Mouse (Mus musculus) T-helper 17 cell (primary cell): ENCODE results near the gene Mrm2.
"Not testable (repeated sequence)": the region's sequence is repeated elsewhere in the genome, so short reads cannot be mapped to it uniquely, and the experiment has no call there.

ENCODE experiments used
- in situ Hi-C, 2 experiments: fragments of 300-600 bp; cut with MboI, MseI; formaldehyde crosslinking; loops; 1 replicate in 1 of 2; 2 replicates in 1 of 2; pipeline ENCODE4 v1.15.1; 2025; ENCODE audit warnings: high pct_unique_total_duplicates in 2 of 2

Mrm2 gene

DNA sequence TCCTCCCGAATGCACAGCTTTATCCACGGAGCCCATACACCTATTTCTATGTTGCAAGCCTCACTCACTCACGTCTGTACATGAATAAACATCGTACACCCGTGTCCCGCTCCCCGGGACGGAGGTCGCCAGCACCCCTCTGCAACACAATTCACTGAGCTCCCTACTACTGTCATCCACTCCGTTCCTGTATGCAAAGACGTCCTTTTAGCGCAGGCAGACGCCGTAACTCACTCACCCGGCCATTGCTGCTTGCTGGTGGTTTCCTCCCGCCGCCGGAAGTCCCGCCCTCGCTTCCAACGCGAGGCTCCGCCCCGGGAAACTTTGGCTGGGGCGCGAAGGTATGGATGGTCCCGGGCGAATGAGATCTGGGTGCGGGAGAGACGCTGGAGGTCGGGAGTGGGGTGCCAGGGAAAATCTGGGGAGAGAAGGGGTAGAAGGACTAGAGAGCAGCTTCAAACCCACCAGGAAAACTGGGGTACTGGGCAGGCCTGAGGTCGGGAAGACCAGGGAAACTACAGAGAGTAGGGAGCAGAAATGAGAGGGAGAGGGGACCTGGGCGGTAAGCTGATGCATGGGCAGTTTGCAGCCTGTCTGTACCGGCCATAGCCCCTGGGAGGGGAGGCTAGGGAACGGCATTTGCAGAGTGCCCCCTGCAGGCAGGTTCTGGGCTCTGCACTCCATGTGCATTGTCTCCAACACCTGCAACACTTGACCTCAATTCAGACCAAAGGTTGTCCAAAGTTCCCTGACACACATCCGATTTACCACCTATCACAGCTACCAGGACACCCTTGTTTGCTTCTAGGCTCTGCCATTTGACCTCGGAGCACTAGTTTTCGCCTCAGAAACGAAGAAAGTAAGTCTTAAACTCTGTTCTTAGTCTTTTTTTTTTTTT, at the start of gene Mrm2:
Mrm2 (minus strand) TSS at position 284 of the 898 bp plus-strand sequence.
- in situ Hi-C loops = no loop called here

DNA sequence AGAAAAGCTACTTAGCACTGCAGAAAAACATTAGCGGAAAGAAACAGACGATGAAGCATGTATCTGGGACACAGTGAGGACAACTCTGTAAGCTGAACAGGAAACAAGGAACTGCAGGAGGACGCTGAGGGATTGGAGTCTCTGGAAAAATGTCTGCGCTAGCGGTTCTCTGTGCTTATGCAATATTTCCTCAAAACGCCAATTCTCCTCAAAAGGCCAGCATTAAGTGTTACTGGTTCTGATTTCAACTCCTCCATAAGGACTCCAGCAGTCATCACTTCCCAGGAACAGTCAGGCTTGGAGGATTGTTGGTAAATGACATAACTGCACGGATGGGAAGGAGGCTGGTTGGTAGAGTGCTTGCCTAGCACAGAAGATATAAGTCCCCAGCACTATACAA, 49.5 kb upstream of the Mrm2 start:
- in situ Hi-C loops = no loop called here

- in situ Hi-C loops = no loop called here
Observed at GRCm38 (mm10) chr5:140379299-140379698, 47.6 kb upstream of the Mrm2 start.

GRCm38 (mm10) chr5:140378121-140378853, 46.6 kb upstream of the Mrm2 start:
- in situ Hi-C loops = no loop called here

GRCm38 (mm10) chr5:140375249-140375829, 43.6 kb upstream of the Mrm2 start:
- in situ Hi-C loops = no loop called here

GRCm38 (mm10) chr5:140374226-140374625, 42.5 kb upstream of the Mrm2 start:
- in situ Hi-C loops = no loop called here

- in situ Hi-C loops = no loop called here
Observed at GRCm38 (mm10) chr5:140373711-140374110, 42.0 kb upstream of the Mrm2 start.

- in situ Hi-C loops = no loop called here
Observed at GRCm38 (mm10) chr5:140371671-140372070, 40.0 kb upstream of the Mrm2 start.

DNA sequence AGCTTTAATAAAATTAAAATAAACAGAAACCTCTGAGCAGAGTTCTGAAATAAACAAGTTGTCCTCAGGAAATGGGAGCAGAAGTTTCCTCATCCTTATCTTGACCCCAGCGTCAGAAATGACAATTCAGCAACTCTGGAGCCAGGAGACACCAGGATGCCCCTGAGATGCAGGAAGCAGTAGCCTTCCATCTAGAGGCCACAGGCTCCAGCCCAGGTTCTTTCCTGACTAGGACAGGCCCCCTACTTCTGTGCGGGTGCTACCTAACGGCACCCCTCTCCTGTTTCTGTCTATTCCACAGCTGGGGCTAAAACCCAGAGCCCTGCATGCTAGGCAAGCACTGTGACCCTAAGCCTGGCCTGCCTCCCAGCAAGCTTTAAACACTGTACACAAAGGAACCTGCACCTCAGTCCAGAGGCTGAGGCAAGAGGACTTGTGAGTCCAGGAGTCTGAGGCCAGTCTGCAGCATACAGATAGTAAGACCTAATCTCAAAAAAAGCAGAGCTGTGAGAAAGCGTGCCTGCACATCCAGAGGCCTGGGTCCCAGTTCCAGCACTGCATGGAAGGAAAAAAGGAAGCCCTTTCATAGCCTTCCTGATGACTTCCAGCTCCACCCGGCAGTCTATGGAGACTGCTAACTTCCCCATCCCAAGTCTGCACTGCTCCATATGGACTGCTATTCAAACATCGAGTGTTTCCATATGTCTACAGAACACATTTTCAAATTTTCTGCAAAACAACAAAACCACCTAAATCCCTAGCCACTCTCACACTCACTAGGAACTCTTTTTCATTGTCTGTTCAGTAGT, 39.0 kb upstream of the Mrm2 start:
- in situ Hi-C loops = no loop called here

- in situ Hi-C loops = no loop called here
Observed at GRCm38 (mm10) chr5:140369466-140369865, 37.8 kb upstream of the Mrm2 start.

DNA sequence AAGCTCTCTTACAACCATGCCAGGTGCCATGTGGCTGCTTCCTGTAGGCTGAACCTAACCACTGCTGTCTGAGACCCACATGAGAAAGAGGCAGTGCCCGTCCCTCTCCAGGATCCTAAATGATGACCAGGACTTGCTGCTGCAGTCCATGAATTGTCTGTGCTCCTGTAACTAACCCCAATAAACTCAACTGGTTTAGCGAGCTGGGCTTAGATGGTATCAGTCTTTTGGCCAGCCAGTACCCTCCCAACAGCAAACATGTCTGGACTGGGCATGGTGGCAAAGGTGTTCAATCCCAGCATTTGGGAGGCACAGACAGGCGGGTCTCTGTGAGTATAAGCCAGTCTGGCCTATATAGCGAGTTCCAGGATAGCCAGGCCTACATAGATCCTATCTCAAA, 37.2 kb upstream of the Mrm2 start:
- in situ Hi-C loops = no loop called here

DNA sequence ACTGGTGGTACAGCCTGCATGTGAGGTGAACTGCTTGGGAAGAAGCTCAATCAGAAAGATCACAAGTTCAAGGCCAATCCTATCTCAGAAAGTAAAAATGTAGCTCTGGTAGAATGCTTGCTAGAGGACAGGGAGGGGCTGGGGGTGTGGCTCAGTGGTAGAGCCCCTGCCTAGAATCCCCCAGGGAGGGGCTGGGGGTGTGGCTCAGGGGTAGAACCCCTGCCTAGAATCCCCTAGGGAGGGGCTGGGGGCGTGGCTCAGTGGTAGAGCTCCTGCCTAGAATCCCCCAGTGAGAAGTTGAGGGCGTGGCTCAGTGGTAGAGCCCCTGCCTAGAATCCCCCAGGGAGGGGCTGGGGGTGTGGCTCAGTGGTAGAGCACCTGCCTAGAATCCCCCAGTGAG, 36.4 kb upstream of the Mrm2 start:
- in situ Hi-C loops = not testable (repeated sequence)

DNA sequence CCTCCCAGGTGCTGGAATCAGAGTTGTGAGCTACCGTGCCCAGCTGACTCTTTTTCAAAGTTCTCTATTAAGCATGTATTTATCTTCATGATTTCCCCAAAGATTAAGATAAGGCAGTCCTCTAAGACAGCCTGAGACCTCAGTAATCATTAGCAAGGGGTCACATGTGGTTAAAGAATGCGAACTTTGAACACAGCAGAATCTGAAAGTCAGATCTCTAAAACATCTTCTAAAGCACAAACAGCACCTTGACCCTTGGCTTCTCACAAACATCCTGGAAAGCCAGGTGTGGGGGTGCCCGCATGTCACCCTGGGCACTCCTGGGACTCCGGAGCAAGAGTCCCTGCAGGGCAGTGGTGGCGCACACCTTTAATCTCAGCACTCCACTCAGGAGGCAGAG, 32.7 kb upstream of the Mrm2 start:
- in situ Hi-C loops = no loop called here

DNA sequence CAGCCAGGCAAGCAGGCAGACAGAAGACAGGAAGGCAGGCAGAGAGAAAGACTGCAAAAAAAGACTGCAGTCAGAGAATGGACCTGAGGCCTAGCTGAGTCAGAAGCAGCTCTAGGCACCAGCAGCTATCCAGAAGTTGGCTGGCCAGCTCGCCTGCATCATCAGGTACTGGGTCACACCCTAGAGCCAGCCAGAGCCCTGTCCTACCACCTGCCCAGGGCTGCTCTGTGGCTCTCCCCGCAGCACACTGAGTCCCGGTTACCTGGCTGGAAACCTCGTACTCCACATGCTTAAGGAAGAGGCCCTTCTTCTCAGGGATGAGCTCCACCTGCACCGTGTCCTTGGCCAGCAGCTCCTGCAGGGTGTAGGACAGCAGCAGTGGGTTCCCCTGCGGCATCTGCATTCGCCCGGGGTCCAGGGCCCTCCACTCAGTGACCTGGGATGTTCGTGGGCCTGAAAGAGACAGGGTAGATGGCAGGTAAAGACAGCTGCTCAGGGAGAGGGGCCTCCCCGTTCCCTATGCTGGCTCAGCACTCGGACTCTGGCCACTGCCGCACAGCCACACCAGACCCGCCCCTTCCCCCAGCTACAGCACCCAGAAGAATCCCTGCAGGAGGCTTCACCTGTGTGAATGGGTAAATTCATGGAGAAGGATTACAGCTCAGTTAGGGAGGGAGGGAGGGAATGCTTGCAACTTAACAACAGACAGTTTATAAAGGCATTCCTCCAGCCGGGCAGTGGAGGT, 28.4 kb upstream of the Mrm2 start:
- in situ Hi-C loops = no loop called here

DNA sequence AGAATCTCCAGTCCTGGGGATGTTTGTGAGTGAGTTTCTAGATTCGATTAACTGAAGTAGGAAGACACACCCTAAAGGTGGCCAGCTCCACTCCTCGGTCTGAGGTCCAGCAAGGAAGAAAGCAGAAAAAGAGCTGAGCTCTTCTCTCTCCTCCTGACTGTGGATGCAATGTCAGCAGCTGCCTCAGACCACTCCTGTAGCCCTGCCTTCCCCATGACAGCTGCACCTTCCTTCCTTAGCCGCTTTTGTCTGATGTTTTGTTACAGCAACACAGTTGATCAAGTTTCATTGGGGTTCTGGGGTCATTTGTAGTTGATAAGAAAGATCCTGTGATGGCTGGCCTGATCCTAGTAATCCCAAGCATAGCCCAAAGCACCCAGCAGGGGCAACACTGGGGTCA, 25.8 kb upstream of the Mrm2 start:
- in situ Hi-C loops = no loop called here

GRCm38 (mm10) chr5:140355934-140356333, 24.2 kb upstream of the Mrm2 start:
- in situ Hi-C loops = no loop called here

- in situ Hi-C loops = no loop called here
Observed at GRCm38 (mm10) chr5:140352352-140352751, 20.7 kb upstream of the Mrm2 start.

GRCm38 (mm10) chr5:140350731-140351497, 19.2 kb upstream of the Mrm2 start:
- in situ Hi-C loops = no loop called here

DNA sequence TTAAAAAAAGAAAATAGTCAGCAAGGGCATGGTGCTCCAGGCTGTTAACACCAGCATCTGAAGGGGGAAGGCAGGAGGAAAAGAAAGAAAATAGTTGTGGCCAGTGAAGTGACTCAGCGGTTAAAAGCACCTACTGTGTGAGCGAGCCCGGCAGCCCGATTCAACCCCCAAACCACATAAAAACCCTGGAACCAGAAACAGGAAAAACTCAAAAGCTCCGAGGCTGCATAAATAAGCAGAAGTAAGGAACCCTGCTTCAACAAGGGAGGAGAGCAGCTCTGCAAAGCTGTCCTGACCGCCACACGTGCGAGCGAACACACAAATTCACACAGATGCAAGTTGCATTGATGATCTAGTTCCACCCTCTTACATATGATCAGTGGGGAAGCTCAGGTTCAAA, 18.2 kb upstream of the Mrm2 start:
- in situ Hi-C loops = no loop called here

- in situ Hi-C loops = no loop called here
Observed at GRCm38 (mm10) chr5:140346050-140346449, 14.4 kb upstream of the Mrm2 start.
